Mouse (Mus musculus): ENCODE data around the gene Cldn16. TPM values are rescaled to one million over a fixed set of nuclear protein-coding genes. Genes with fewer than 3 reads are reported as not detected.
"Not testable (repeated sequence)": the region's sequence is repeated elsewhere in the genome, so short reads cannot be mapped to it uniquely, and the experiment has no call there.

Cldn16 gene
- polyA plus RNA-seq, 1 experiment from 2014 or later, result not detected

DNA sequence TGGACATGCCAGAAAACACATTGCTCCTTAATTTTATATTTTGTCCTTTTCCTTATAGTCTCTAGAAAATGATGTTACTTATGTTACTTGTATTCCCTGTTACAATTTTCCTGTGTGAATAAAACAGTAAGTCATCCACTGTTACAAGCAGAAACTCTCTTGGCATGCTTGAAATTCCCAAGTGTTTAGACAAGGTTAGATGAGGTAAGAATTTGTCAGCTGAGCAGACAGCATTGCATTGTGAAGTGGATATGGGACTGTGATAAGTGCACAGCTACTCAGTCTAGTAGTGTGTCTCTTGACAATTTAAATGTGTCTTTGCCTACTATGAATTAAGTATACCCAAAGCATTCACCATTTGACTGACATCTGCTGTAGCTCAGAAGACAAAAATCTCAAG is 18.1 kb upstream of the Cldn16 start:
- Histone ChIP-seq H3K4me2 (replicated peaks; ENCODE audit: low read depth) (no peak overlapping the region), H3K4me3 (ENCODE audit: low read depth, low read length) (no peak overlapping the region), H3K9me3 (ENCODE audit: control insufficient read depth) (no peaks in the 10 kb centered on the region), H3K27me3 (replicated peaks; ENCODE audit: control insufficient read depth, insufficient read depth, low read length) (no peaks in the 10 kb centered on the region), H3K36me3 (ENCODE audit: control insufficient read depth, insufficient read depth) (no peaks in the 10 kb centered on the region), H3K4me1 (replicated peaks; ENCODE audit: control insufficient read depth, insufficient read depth, low read length) (no peaks in the 10 kb centered on the region), H3K27ac (ENCODE audit: low read depth, low read length) (no peak overlapping the region), H3K9ac (ENCODE audit: low read depth, low read length) (no peak overlapping the region)
- TF ChIP-seq CTCF (IDR thresholded peaks at IDR 0.05; ENCODE audit: low read depth), result no peak
- no peak for ATAC-seq

DNA sequence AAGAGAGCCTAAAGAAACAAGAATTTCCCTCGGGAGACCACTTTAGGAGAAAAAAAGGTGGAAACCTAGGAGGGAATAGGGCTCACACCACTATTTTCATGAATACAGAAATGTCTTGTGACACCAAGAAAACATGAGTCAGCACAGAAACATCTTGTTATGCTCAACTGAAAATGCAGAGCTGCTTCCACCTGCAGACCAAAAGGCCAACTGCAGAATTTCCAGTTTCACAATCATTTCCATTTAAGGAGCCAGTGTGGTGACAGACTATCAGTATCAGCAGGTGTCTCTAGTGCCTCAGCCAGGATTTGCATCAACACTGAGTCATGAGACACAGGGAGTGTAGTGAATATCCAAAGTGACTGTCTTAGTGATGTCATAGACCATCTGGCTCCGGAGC is 15.3 kb upstream of the Cldn16 start:
- no peaks in the 10 kb centered on the region for H3K36me3 ChIP-seq (ENCODE audit: control insufficient read depth, insufficient read depth)
- no peak overlapping the region for H3K27ac ChIP-seq (ENCODE audit: low read depth, low read length)
- H3K9me3 ChIP-seq (ENCODE audit: control insufficient read depth), result no peaks in the 10 kb centered on the region
- H3K9ac ChIP-seq (ENCODE audit: low read depth, low read length), result no peak overlapping the region
- peak; percentile 48 for TF ChIP-seq CTCF (IDR thresholded peaks at IDR 0.05; ENCODE audit: low read depth)
- no peak overlapping the region for H3K4me2 ChIP-seq (replicated peaks; ENCODE audit: low read depth)
- H3K4me3 ChIP-seq (ENCODE audit: low read depth, low read length), result no peak overlapping the region
- H3K4me1 ChIP-seq (replicated peaks; ENCODE audit: control insufficient read depth, insufficient read depth, low read length), result no peaks in the 10 kb centered on the region
- WGBS, result 58% methylated on average over 2 of the region's 2 CpGs
- ATAC-seq, result peak; percentile 63
- no peaks in the 10 kb centered on the region for H3K27me3 ChIP-seq (replicated peaks; ENCODE audit: control insufficient read depth, insufficient read depth, low read length)

DNA sequence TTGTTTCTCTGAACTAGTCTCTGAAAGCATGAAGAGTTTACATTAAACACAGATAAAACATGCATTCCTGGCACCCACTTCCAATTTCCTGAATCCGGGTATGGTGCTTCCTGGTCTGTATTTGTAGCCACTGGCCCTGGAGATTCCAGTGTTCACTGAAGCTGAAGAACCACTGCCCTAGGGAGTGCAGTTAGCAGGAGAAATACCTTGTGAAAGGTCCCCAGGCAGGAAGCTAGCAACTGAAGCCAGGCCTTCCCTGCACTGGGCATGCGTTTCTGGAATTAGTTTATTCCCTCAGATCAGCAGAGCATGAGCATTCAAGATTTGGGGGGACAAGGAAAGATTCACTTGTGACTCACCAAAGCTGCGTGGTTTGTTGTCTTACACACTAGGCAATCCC is 8.8 kb upstream of the Cldn16 start:
- H3K27me3 ChIP-seq (replicated peaks; ENCODE audit: control insufficient read depth, insufficient read depth, low read length), result no peaks in the 10 kb centered on the region
- H3K36me3 ChIP-seq (ENCODE audit: control insufficient read depth, insufficient read depth), result no peaks in the 10 kb centered on the region
- H3K27ac ChIP-seq (ENCODE audit: low read depth, low read length), result no peak overlapping the region
- 61% methylated on average over 3 of the region's 3 CpGs for WGBS
- no peak overlapping the region for H3K4me3 ChIP-seq (ENCODE audit: low read depth, low read length)
- no peaks in the 10 kb centered on the region for H3K4me1 ChIP-seq (replicated peaks; ENCODE audit: control insufficient read depth, insufficient read depth, low read length)
- no peak overlapping the region for H3K9ac ChIP-seq (ENCODE audit: low read depth, low read length)
- no peak for TF ChIP-seq CTCF (IDR thresholded peaks at IDR 0.05; ENCODE audit: low read depth)
- H3K4me2 ChIP-seq (replicated peaks; ENCODE audit: low read depth), result no peak overlapping the region
- no peak for ATAC-seq
- H3K9me3 ChIP-seq (ENCODE audit: control insufficient read depth), result no peaks in the 10 kb centered on the region

DNA sequence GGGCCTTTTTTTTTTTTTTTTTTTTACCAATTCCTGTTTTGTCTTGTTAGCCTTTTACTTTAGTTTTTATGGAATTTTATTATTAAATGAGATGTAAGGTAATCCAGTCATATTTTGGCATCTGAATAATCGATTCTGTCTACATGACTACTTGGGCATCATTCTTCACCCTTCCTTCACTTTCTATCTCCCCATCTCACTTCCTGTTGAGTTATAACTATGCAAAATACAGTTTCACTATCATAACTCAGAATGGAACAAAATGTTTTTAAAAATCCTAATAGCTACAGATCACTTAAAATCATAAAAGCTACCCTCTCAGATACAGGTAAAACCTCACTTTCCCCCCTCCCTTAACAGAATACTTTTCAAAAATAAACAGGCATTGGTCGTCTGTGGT is 6.8 kb upstream of the Cldn16 start:
- no peak overlapping the region for H3K4me3 ChIP-seq (ENCODE audit: low read depth, low read length)
- no peak overlapping the region for H3K9ac ChIP-seq (ENCODE audit: low read depth, low read length)
- H3K27me3 ChIP-seq (replicated peaks; ENCODE audit: control insufficient read depth, insufficient read depth, low read length), result no peaks in the 10 kb centered on the region
- no peaks in the 10 kb centered on the region for H3K36me3 ChIP-seq (ENCODE audit: control insufficient read depth, insufficient read depth)
- no peak overlapping the region for H3K27ac ChIP-seq (ENCODE audit: low read depth, low read length)
- no peak for ATAC-seq
- H3K4me2 ChIP-seq (replicated peaks; ENCODE audit: low read depth), result no peak overlapping the region
- WGBS, result 69% methylated on average over 2 of the region's 2 CpGs
- H3K4me1 ChIP-seq (replicated peaks; ENCODE audit: control insufficient read depth, insufficient read depth, low read length), result no peaks in the 10 kb centered on the region
- no peak for TF ChIP-seq CTCF (IDR thresholded peaks at IDR 0.05; ENCODE audit: low read depth)
- no peaks in the 10 kb centered on the region for H3K9me3 ChIP-seq (ENCODE audit: control insufficient read depth)

DNA sequence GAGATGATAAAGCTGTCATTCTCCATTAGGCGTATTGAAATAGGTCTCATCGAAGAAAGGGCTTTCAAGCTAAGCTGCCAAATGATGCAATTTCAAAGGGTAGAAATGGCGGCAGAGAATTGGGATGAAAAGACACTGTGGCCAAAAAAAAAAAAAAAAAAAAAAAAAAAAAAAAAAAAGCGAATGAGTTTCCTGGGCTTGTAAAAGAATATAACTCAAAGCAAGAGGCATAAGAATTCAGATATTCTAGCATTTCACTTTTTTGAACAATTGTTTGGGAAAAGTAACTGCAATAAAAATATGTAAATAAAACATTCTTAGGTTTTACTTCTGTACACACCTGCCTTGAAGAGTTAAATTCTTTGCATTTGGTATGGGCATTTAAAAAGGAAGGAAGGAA is 3.6 kb downstream of the Cldn16 start:
- no peaks in the 10 kb centered on the region for H3K36me3 ChIP-seq (ENCODE audit: control insufficient read depth, insufficient read depth)
- no peak overlapping the region for H3K4me3 ChIP-seq (ENCODE audit: low read depth, low read length)
- H3K9me3 ChIP-seq (ENCODE audit: control insufficient read depth), result no peaks in the 10 kb centered on the region
- H3K9ac ChIP-seq (ENCODE audit: low read depth, low read length), result no peak overlapping the region
- H3K27me3 ChIP-seq (replicated peaks; ENCODE audit: control insufficient read depth, insufficient read depth, low read length), result no peaks in the 10 kb centered on the region
- no peaks in the 10 kb centered on the region for H3K4me1 ChIP-seq (replicated peaks; ENCODE audit: control insufficient read depth, insufficient read depth, low read length)
- H3K27ac ChIP-seq (ENCODE audit: low read depth, low read length), result no peak overlapping the region
- TF ChIP-seq CTCF (IDR thresholded peaks at IDR 0.05; ENCODE audit: low read depth), result no peak
- no peak overlapping the region for H3K4me2 ChIP-seq (replicated peaks; ENCODE audit: low read depth)
- no peak for ATAC-seq
- 94% methylated on average over 4 of the region's 4 CpGs for WGBS

DNA sequence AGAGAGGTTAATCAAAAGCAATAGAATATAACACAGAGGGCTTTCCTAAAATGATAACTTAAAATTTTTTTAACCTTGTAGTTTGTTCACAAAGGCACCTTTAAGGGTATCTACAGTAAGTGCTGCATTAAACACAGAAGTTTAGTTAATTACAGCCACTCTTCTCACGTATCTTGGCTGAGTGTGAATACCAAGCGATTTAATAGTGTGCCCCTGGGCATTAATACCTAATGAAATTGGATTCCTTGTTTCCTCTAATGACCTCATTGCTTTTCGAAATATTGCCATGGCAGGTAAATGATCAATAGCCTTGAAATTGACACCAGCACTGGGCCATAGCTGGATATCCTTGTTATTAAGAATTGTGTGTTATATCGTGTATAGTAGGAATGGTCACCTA is 8.3 kb downstream of the Cldn16 start:
- no peak overlapping the region for H3K4me3 ChIP-seq (ENCODE audit: low read depth, low read length)
- no peak for TF ChIP-seq CTCF (IDR thresholded peaks at IDR 0.05; ENCODE audit: low read depth)
- no peaks in the 10 kb centered on the region for H3K4me1 ChIP-seq (replicated peaks; ENCODE audit: control insufficient read depth, insufficient read depth, low read length)
- H3K9me3 ChIP-seq (ENCODE audit: control insufficient read depth), result no peaks in the 10 kb centered on the region
- no peak for ATAC-seq
- no peaks in the 10 kb centered on the region for H3K27me3 ChIP-seq (replicated peaks; ENCODE audit: control insufficient read depth, insufficient read depth, low read length)
- no peak overlapping the region for H3K4me2 ChIP-seq (replicated peaks; ENCODE audit: low read depth)
- no peak overlapping the region for H3K9ac ChIP-seq (ENCODE audit: low read depth, low read length)
- 91% methylated on average over 4 of the region's 4 CpGs for WGBS
- no peak overlapping the region for H3K27ac ChIP-seq (ENCODE audit: low read depth, low read length)
- no peaks in the 10 kb centered on the region for H3K36me3 ChIP-seq (ENCODE audit: control insufficient read depth, insufficient read depth)

DNA sequence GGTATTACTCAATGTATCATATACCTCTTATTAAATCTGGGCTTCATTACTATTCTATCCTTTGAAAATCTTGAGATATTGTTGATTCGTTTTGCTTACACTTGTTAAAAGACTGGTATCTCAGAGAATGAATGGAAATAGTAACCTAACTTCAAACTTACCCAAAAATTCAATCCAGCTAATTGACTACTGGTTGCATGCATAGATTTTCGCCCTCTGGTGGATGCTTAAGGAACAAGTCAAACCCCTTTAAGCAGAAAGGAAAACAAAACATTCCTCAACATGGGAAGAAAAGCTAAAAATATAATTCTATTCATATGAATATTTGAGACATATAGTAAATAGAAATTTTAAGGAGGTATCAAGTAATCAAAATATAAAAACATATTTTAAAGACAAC is 32.8 kb downstream of the Cldn16 start:
- TF ChIP-seq CTCF (IDR thresholded peaks at IDR 0.05; ENCODE audit: low read depth), result peak; percentile 64
- Histone ChIP-seq H3K9me3 (ENCODE audit: control insufficient read depth) (no peaks in the 10 kb centered on the region), H3K27me3 (replicated peaks; ENCODE audit: control insufficient read depth, insufficient read depth, low read length) (no peaks in the 10 kb centered on the region), H3K36me3 (ENCODE audit: control insufficient read depth, insufficient read depth) (no peaks in the 10 kb centered on the region), H3K4me2 (replicated peaks; ENCODE audit: low read depth) (no peak overlapping the region), H3K4me3 (ENCODE audit: low read depth, low read length) (no peak overlapping the region), H3K9ac (ENCODE audit: low read depth, low read length) (no peak overlapping the region), H3K4me1 (replicated peaks; ENCODE audit: control insufficient read depth, insufficient read depth, low read length) (no peaks in the 10 kb centered on the region), H3K27ac (ENCODE audit: low read depth, low read length) (no peak overlapping the region)
- WGBS, result 16% methylated on average over 2 of the region's 2 CpGs
- ATAC-seq, result no peak

DNA sequence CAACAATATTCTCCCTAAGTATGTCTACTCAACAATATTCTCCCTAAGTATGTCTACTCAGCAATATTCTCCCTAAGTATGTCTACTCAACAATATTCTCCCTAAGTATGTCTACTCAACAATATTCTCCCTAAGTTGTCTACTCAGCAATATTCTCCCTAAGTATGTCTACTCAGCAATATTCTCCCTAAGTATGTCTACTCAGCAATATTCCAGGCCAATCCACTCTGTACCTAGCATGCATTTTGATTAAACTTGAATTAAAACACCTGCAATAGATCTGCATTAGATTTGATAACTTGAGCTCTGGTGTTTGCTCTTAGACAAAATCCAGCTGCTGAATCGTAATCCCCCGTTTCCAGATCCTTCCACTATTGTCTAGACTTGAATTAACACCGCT is 36.8 kb downstream of the Cldn16 start:
- H3K36me3 ChIP-seq (ENCODE audit: control insufficient read depth, insufficient read depth); H3K9me3 ChIP-seq (ENCODE audit: control insufficient read depth); H3K27me3 ChIP-seq (replicated peaks; ENCODE audit: control insufficient read depth, insufficient read depth, low read length); H3K4me2 ChIP-seq (replicated peaks; ENCODE audit: low read depth); ATAC-seq; H3K27ac ChIP-seq (ENCODE audit: low read depth, low read length); H3K4me3 ChIP-seq (ENCODE audit: low read depth, low read length); H3K4me1 ChIP-seq (replicated peaks; ENCODE audit: control insufficient read depth, insufficient read depth, low read length); H3K9ac ChIP-seq (ENCODE audit: low read depth, low read length): not testable (repeated sequence)
- 84% methylated on average over 3 of the region's 3 CpGs for WGBS
